Mouse (Mus musculus) lung, postnatal 0 days (tissue): ENCODE measurements around the gene Rabgef1.

ENCODE experiments used
- CTCF ChIP-seq: IDR thresholded peaks from 2 replicates; pipeline ENCODE4 v1.5.1; 2016; ENCODE audit warnings: antibody characterized with exemption, mild to moderate bottlenecking
- EP300 ChIP-seq: IDR thresholded peaks from 2 replicates; pipeline ENCODE4 v1.6.1; 2016; ENCODE audit warnings: antibody characterized with exemption, mild to moderate bottlenecking, control low read depth

DNA sequence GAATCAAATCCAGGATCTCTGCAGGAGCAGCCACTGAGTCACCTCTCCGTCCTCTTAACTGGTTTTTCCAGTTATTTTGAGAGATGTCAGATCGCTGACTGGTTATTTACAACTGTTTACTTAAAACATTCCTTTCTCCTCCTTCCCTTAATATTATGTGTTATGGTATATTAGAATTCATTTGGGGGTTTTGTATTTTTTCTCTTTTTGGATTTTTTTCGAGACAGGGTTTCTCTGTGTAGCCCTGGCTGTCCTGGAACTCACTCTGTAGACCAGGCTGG, 10.9 kb downstream of the Rabgef1 start:
- TF ChIP-seq CTCF: no peak
- peak; percentile 67 for TF ChIP-seq EP300
